Mouse (Mus musculus) intestine, postnatal 0 days (tissue): ENCODE measurements around the gene Qprt. TPM values are rescaled to one million over a fixed set of nuclear protein-coding genes. Genes with fewer than 3 reads are reported as not detected.

Experiments used
- ATAC-seq: fragments of 200-750 bp; cut with Nextera tagmentation; 2 replicates; pipeline ENCODE4 v1.8.0; 2017; ENCODE audit warnings: mild to moderate bottlenecking, moderate TSS enrichment, moderate library complexity
- H3K27ac ChIP-seq: fragments of 300-500 bp; sonication (generic); 2 replicates; pipeline ENCODE4 v1.5.1; 2014; ENCODE audit warnings: mild to moderate bottlenecking, low read depth, low read length, moderate library complexity
- H3K27me3 ChIP-seq: fragments of 300-500 bp; sonication (generic); replicated peaks from 2 replicates; pipeline ENCODE4 v1.6.1; 2014; ENCODE audit warnings: low read length, mixed read lengths; ENCODE audit not compliant: control insufficient read depth, insufficient read depth
- H3K36me3 ChIP-seq: fragments of 300-500 bp; sonication (generic); 2 replicates; pipeline ENCODE4 v1.6.1; 2014; ENCODE audit warnings: mild to moderate bottlenecking, moderate library complexity; ENCODE audit not compliant: control insufficient read depth, insufficient read depth
- H3K4me1 ChIP-seq: fragments of 300-500 bp; sonication (generic); replicated peaks from 2 replicates; pipeline ENCODE4 v1.6.1; 2014; ENCODE audit warnings: antibody characterized with exemption, low read length, mixed read lengths; ENCODE audit not compliant: control insufficient read depth, insufficient read depth
- H3K4me2 ChIP-seq: fragments of 300-500 bp; sonication (generic); replicated peaks from 2 replicates; pipeline ENCODE4 v1.6.1; 2014; ENCODE audit warnings: low read depth, mild to moderate bottlenecking, moderate library complexity
- H3K4me3 ChIP-seq: fragments of 300-500 bp; sonication (generic); 2 replicates; pipeline ENCODE4 v1.5.1; 2014; ENCODE audit warnings: low read depth, low read length
- H3K9ac ChIP-seq: fragments of 300-500 bp; sonication (generic); 2 replicates; pipeline ENCODE4 v1.6.1; 2014; ENCODE audit warnings: mild to moderate bottlenecking, low read depth, low read length
- H3K9me3 ChIP-seq: fragments of 300-500 bp; sonication (generic); 2 replicates; pipeline ENCODE4 v1.6.1; 2016; ENCODE audit warnings: mixed run types; ENCODE audit not compliant: control insufficient read depth
- CTCF ChIP-seq: sonication (generic); IDR thresholded peaks from 2 replicates; pipeline ENCODE4 v1.5.1; 2016; ENCODE audit warnings: low read depth, mild to moderate bottlenecking, control low read depth, antibody characterized with exemption, moderate library complexity
- WGBS: fragments of 180-500 bp; shearing (Covaris S2); extraction: QIAGEN DNeasy Blood & Tissue Kit; methylation state at CpG from one replicate; pipeline ENCODE4 v1.1.7; 2014; 5-methylcytosine and 5-hydroxymethylcytosine counted together
- polyA plus RNA-seq: library from polyadenylated mRNA; unstranded; fragments of >200 nt; fragmentation: Nextera tagmentation; extraction: Ambion mirVana; gene quantifications from 2 replicates; pipeline ENCODE4 v1.2.1, GENCODE M21; 2015

Qprt gene
- polyA plus RNA-seq, 1 experiment from 2014 or later: 2.0 TPM

- no peak for ATAC-seq
- Histone ChIP-seq H3K4me3 (no peak overlapping the region), H3K9me3 (no peaks in the 10 kb centered on the region), H3K36me3 (no peaks in the 10 kb centered on the region), H3K27ac (no peak overlapping the region), H3K4me2 (no peak overlapping the region), H3K9ac (no peak overlapping the region), H3K4me1 (no peaks in the 10 kb centered on the region), H3K27me3 (no peaks in the 10 kb centered on the region)
- WGBS: 83% methylated on average over 4 of the region's 4 CpGs
- TF ChIP-seq CTCF: no peak
These were observed 20.6 kb upstream of the Qprt start for GRCm38 (mm10) chr7:127142666-127143065.

GRCm38 (mm10) chr7:127142214-127142613 is 20.2 kb upstream of the Qprt start:
- no peak overlapping the region for H3K4me3 ChIP-seq
- ATAC-seq: no peak
- no peaks in the 10 kb centered on the region for H3K27me3 ChIP-seq
- no peaks in the 10 kb centered on the region for H3K9me3 ChIP-seq
- H3K27ac ChIP-seq: no peak overlapping the region
- WGBS: 65% methylated on average over 2 of the region's 2 CpGs
- no peaks in the 10 kb centered on the region for H3K36me3 ChIP-seq
- H3K4me2 ChIP-seq: no peak overlapping the region
- TF ChIP-seq CTCF: no peak
- H3K4me1 ChIP-seq: no peaks in the 10 kb centered on the region
- no peak overlapping the region for H3K9ac ChIP-seq

GRCm38 (mm10) chr7:127140623-127141404 is 18.8 kb upstream of the Qprt start:
- H3K27ac ChIP-seq: no peak overlapping the region
- H3K4me2 ChIP-seq: no peak overlapping the region
- H3K4me1 ChIP-seq: no peaks in the 10 kb centered on the region
- WGBS: 57% methylated on average over 7 of the region's 7 CpGs
- H3K36me3 ChIP-seq: no peaks in the 10 kb centered on the region
- ATAC-seq: no peak
- H3K9ac ChIP-seq: no peak overlapping the region
- H3K9me3 ChIP-seq: no peaks in the 10 kb centered on the region
- H3K27me3 ChIP-seq: no peaks in the 10 kb centered on the region
- H3K4me3 ChIP-seq: no peak overlapping the region
- peak; percentile 48 for TF ChIP-seq CTCF

- Histone ChIP-seq H3K27ac (no peak overlapping the region), H3K4me2 (no peak overlapping the region), H3K36me3 (no peaks in the 10 kb centered on the region), H3K4me1 (no peaks in the 10 kb centered on the region), H3K9ac (no peak overlapping the region), H3K9me3 (no peaks in the 10 kb centered on the region), H3K4me3 (no peak overlapping the region), H3K27me3 (no peaks in the 10 kb centered on the region)
- WGBS: 53% methylated on average over 5 of the region's 5 CpGs
- no peak for ATAC-seq
- TF ChIP-seq CTCF: no peak
These were observed 17.5 kb upstream of the Qprt start for GRCm38 (mm10) chr7:127139562-127139961.

DNA sequence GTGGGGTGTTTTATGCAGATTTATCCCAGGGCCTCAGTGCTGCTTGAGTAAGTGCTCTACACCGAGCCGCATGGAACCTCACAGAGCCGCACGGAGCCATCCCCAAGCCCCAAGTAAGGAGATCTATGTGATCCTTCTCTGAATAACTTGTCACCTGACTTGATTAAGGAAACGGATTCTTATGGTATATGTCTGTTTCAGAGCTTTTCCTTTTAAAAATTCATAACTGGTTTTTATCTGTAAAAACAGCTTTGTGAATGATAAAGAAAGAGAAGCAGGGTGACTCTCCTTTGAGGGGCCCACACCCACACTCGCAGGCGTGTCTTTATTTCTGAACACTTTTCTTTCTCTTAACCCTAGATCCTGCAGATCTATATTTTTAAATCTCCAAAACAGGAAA is 17.1 kb upstream of the Qprt start:
- no peak overlapping the region for H3K4me2 ChIP-seq
- ATAC-seq: no peak
- no peak overlapping the region for H3K9ac ChIP-seq
- H3K4me3 ChIP-seq: no peak overlapping the region
- no peaks in the 10 kb centered on the region for H3K36me3 ChIP-seq
- no peak for TF ChIP-seq CTCF
- H3K9me3 ChIP-seq: no peaks in the 10 kb centered on the region
- no peak overlapping the region for H3K27ac ChIP-seq
- 83% methylated on average over 7 of the region's 7 CpGs for WGBS
- no peaks in the 10 kb centered on the region for H3K4me1 ChIP-seq
- no peaks in the 10 kb centered on the region for H3K27me3 ChIP-seq

DNA sequence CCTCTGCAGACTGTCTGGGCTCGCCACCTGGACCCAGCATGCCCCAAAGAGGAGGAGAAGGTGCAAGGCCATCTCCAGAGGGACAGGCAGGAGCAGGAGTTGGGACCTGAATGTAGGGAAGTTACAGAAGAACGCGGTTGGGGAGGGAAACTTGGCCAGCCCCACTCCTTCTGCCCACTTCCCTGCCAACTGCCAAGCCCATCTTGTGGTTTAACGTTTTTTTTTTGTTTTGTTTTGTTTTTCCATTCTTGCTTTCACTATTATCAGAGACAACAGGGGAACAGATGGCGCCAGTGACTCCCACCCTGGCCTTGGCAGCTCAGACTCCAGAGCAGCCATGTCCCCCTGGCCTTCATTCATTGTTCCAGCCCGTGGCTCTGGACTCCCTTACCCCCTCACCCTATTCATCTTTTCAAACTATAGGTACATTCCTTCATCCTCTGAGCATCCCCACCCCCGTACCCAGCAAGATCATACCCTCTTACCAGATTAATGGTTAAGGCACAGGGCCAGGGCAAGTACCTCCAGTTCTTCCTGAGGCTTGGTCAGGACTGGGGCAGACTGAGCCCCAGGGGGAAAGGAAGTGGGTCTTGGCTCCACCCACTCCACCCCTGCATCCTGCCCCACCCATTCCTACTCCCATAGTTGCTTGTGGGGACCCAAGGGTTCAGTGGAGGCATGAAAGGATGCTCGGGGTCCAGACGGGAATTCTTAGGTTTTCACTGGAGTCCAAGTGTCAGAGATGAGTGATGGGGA is 15.4 kb upstream of the Qprt start, which contains the start of gene Spn:
Spn (minus strand) TSS at position 562 of the 756 bp plus-strand sequence.
- H3K4me1 ChIP-seq: no peaks in the 10 kb centered on the region
- H3K4me3 ChIP-seq: no peak within 1 kb of the TSS
- WGBS: 68% methylated on average over 9 of the region's 9 CpGs
- H3K9me3 ChIP-seq: no peaks in the 10 kb centered on the region
- H3K27me3 ChIP-seq: no peaks in the 10 kb centered on the region
- no peak for TF ChIP-seq CTCF
- no peak for ATAC-seq
- H3K36me3 ChIP-seq: no peaks in the 10 kb centered on the region
- H3K9ac ChIP-seq: no peak within 1 kb of the TSS
- H3K27ac ChIP-seq: no peak within 1 kb of the TSS
- no peak within 1 kb of the TSS for H3K4me2 ChIP-seq
